Mouse (Mus musculus) bone marrow, adult 2 months (tissue): ENCODE data around the gene Gm17555.
"Not testable (repeated sequence)": the region's sequence is repeated elsewhere in the genome, so short reads cannot be mapped to it uniquely, and the experiment has no call there.

ENCODE experiments used
- CTCF ChIP-seq: fragments of 200-500 bp; IDR thresholded peaks from 2 replicates; pipeline ENCODE4 v1.5.1; 2011; ENCODE audit warnings: low read length, control low read depth; ENCODE audit not compliant: control insufficient read depth, insufficient read depth
- POLR2A ChIP-seq: fragments of 200-500 bp; IDR thresholded peaks from 2 replicates; pipeline ENCODE4 v1.6.1; 2011; ENCODE audit warnings: low read depth, mild to moderate bottlenecking, control low read depth, low read length, borderline replicate concordance; ENCODE audit not compliant: control insufficient read depth

GRCm38 (mm10) chr2:126214800-126215199 lies at the start of gene Gm17555:
- TF ChIP-seq CTCF, POLR2A: not testable (repeated sequence)
